In the genomic region with DNA sequence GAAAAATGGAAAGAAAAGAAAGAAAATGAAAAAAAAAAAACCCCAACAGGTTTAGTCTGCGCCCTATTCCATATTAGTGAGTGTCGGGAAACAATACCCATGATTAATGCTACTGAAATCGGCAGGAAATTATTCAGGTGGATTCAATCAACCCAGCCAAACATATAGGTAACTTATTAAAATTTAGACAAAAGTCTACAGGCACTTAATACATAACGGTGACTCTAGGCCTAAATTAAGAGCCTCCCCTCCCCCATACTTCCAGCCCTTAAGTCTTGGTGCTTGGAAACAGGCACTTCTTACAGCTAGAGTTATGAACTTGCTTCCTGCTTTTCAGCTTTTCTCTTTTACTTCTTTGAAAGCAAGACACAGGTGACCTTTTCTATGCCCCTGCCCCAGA, we compare ENCODE assay signal across 18 mouse cellular contexts.
DNase-seq lines count a peak whose midpoint lies in the region; ATAC-seq lines count a peak whose summit lies in the region.
"Had no signal": no experiment of that assay in that cellular context is flagged by ENCODE, and none has a peak within 500 bp of the region (broad histone marks: within the 10 kb centered on the region; RNA-seq: fewer than 3 reads in every experiment).

No protein-coding gene starts in this region.

- 0 out of 2 replicates have a peak, but pooled peaks have one; percentile 22 for ATAC-seq in kidney, embryonic 15.5 days (replicated peaks; ENCODE audit: low FRiP score)
- ATAC-seq: forebrain, embryonic 16.5 days; hindbrain, embryonic 16.5 days had no signal

- H3K36me3 ChIP-seq in kidney, embryonic 15.5 days, result no peaks in the 10 kb centered on the region
- H3K36me3 ChIP-seq in limb, embryonic 10.5 days, result no peaks in the 10 kb centered on the region
- H3K36me3 ChIP-seq: embryonic facial prominence, embryonic 13.5 days; forebrain, embryonic 12.5 days; heart, embryonic 13.5 days; hindbrain, embryonic 12.5 days had no signal

- H3K4me1 ChIP-seq in kidney, embryonic 15.5 days, result peaks cover 10% of the 10 kb centered on the region; the same call in 1 of the 2 replicates
- peaks cover 61% of the 10 kb centered on the region for H3K4me1 ChIP-seq in limb, embryonic 10.5 days
- H3K4me1 ChIP-seq: forebrain, embryonic 12.5 days had no signal

- 66% methylated on average over 4 of the region's 4 CpGs for whole genome bisulfite sequencing in kidney, embryonic 15.5 days
- 48% methylated on average over 4 of the region's 4 CpGs for WGBS in limb, embryonic 10.5 days

- H3K9ac ChIP-seq in kidney, embryonic 15.5 days, result no peak overlapping the region
- H3K9ac ChIP-seq: embryonic facial prominence, embryonic 13.5 days; forebrain, embryonic 12.5 days; heart, embryonic 13.5 days; hindbrain, embryonic 12.5 days had no signal

- H3K4me3 ChIP-seq in kidney, embryonic 15.5 days (replicated peaks), result no peak overlapping the region
- H3K4me3 ChIP-seq in limb, embryonic 10.5 days, result no peak overlapping the region
- H3K4me3 ChIP-seq: embryonic facial prominence, embryonic 13.5 days; forebrain, embryonic 12.5 days; heart, embryonic 13.5 days; hindbrain, embryonic 12.5 days had no signal

- 0 out of 2 replicates have a peak overlapping the region, but pooled peaks have one; percentile 32 for H3K27ac ChIP-seq in kidney, embryonic 15.5 days
- peak overlapping the region; percentile 79 for H3K27ac ChIP-seq in limb, embryonic 10.5 days
- H3K27ac ChIP-seq: embryonic facial prominence, embryonic 13.5 days; forebrain, embryonic 12.5 days; heart, embryonic 13.5 days; hindbrain, embryonic 12.5 days had no signal

- no peaks in the 10 kb centered on the region for H3K9me3 ChIP-seq in kidney, embryonic 15.5 days (replicated peaks)
- no peaks in the 10 kb centered on the region for H3K9me3 ChIP-seq in limb, embryonic 10.5 days (replicated peaks)
- H3K9me3 ChIP-seq: embryonic facial prominence, embryonic 13.5 days; forebrain, embryonic 12.5 days; heart, embryonic 13.5 days; hindbrain, embryonic 12.5 days had no signal

- DNase-seq in embryo, embryonic 11 days, result peak; percentile 46
- DNase-seq in embryo, embryonic 9.5 days (ENCODE audit: extremely low spot score), result no peak
- DNase-seq in kidney, postnatal 10 days, result no peak
- peak; percentile 47 for DNase-seq in limb, embryonic 10.5 days (ENCODE audit: low spot score)
- no peak for DNase-seq in gastrocnemius, postnatal 4 days (ENCODE audit: low spot score in 2 of 2)
- no peak for DNase-seq in urinary bladder, postnatal 4 days (ENCODE audit: low spot score in 2 of 2)
- DNase-seq: adrenal gland, postnatal 10 days; cerebellum, adult 11-12 months; cerebellum, adult 9-11 months; cerebellum, postnatal 36 days; heart, postnatal 4 days had no signal

- no peaks in the 10 kb centered on the region for H3K27me3 ChIP-seq in kidney, embryonic 15.5 days
- no peaks in the 10 kb centered on the region for H3K27me3 ChIP-seq in limb, embryonic 10.5 days (ENCODE audit: low read depth, poor library complexity, severe bottlenecking)
- H3K27me3 ChIP-seq: embryonic facial prominence, embryonic 13.5 days; forebrain, embryonic 12.5 days; hindbrain, embryonic 12.5 days had no signal

- H3K4me2 ChIP-seq in kidney, embryonic 15.5 days, result no peak overlapping the region
- H3K4me2 ChIP-seq: embryonic facial prominence, embryonic 13.5 days; forebrain, embryonic 12.5 days; heart, embryonic 13.5 days; hindbrain, embryonic 12.5 days had no signal

Comparison
In these comparisons a context has a peak if more than half of its experiments do, and no peak if none do; other contexts are left out.
1. DNase-seq: peak in embryo, embryonic 11 days (single experiment) and limb, embryonic 10.5 days (single experiment); none in embryo, embryonic 9.5 days (single experiment), kidney, postnatal 10 days (single experiment), gastrocnemius, postnatal 4 days (0 of 2) and urinary bladder, postnatal 4 days (0 of 2).